Mouse (Mus musculus) adrenal gland, postnatal 25 days (tissue): ENCODE measurements around the gene Mthfd1l. TPM values are rescaled to one million over a fixed set of nuclear protein-coding genes. Genes with fewer than 3 reads are reported as not detected.

Source experiments
- DNase-seq: peaks from one replicate; pipeline ENCODE4 v3.0.0; 2021; ENCODE audit warnings: mixed read lengths
- total RNA-seq: library from RNA; stranded (reverse); gene quantifications from 2 replicates; pipeline ENCODE4 v1.2.3, GENCODE M21; 2021

Gene Mthfd1l
- total RNA-seq, 1 experiment from 2014 or later: 10.0 TPM

GRCm38 (mm10) chr10:3976623-3977010, 3.7 kb downstream of the Mthfd1l start:
- DNase-seq: no peak

GRCm38 (mm10) chr10:3978326-3978725, 5.4 kb downstream of the Mthfd1l start:
- no peak for DNase-seq

GRCm38 (mm10) chr10:3978792-3979488, 6.0 kb downstream of the Mthfd1l start:
- DNase-seq: no peak

GRCm38 (mm10) chr10:3980231-3980630, 7.3 kb downstream of the Mthfd1l start:
- no peak for DNase-seq

GRCm38 (mm10) chr10:3990295-3990883, 17.5 kb downstream of the Mthfd1l start:
- DNase-seq: no peak

GRCm38 (mm10) chr10:3993365-3994102, 20.6 kb downstream of the Mthfd1l start:
- no peak for DNase-seq

GRCm38 (mm10) chr10:3995277-3995676, 22.4 kb downstream of the Mthfd1l start:
- DNase-seq: no peak

- DNase-seq: peak; percentile 65
Measured at GRCm38 (mm10) chr10:3996170-3996876, 23.4 kb downstream of the Mthfd1l start.

- no peak for DNase-seq
Measured at GRCm38 (mm10) chr10:3997851-3998426, 25.0 kb downstream of the Mthfd1l start.

- DNase-seq: no peak
Measured at GRCm38 (mm10) chr10:4002711-4003110, 29.8 kb downstream of the Mthfd1l start.

GRCm38 (mm10) chr10:4005191-4005590, 32.3 kb downstream of the Mthfd1l start:
- no peak for DNase-seq

GRCm38 (mm10) chr10:4006296-4007015, 33.5 kb downstream of the Mthfd1l start:
- DNase-seq: no peak

- no peak for DNase-seq
Measured at GRCm38 (mm10) chr10:4022628-4023303, 49.8 kb downstream of the Mthfd1l start.

GRCm38 (mm10) chr10:4026616-4027015, 53.7 kb downstream of the Mthfd1l start:
- no peak for DNase-seq

- no peak for DNase-seq
Measured at GRCm38 (mm10) chr10:4027466-4027865, 54.5 kb downstream of the Mthfd1l start.

GRCm38 (mm10) chr10:4028851-4029442, 56.0 kb downstream of the Mthfd1l start:
- no peak for DNase-seq

GRCm38 (mm10) chr10:4033761-4034160, 60.8 kb downstream of the Mthfd1l start:
- no peak for DNase-seq

- DNase-seq: no peak
Measured at GRCm38 (mm10) chr10:4036476-4036875, 63.6 kb downstream of the Mthfd1l start.

GRCm38 (mm10) chr10:4037066-4037465, 64.1 kb downstream of the Mthfd1l start:
- DNase-seq: no peak

GRCm38 (mm10) chr10:4038576-4038975, 65.7 kb downstream of the Mthfd1l start:
- no peak for DNase-seq

- peak; percentile 70 for DNase-seq
Measured at GRCm38 (mm10) chr10:4041691-4042090, 68.8 kb downstream of the Mthfd1l start.
